Mouse (Mus musculus): ENCODE results near the gene Rps6ka5.

GRCm38 (mm10) chr12:100757427-100757826 lies 30.6 kb upstream of the Rps6ka5 start:
- TF ChIP-seq MAZ (IDR thresholded peaks at IDR 0.05; ENCODE audit: low read depth, low read length), result no peak
- no peak for TF ChIP-seq CTCF (IDR thresholded peaks at IDR 0.05 in 2 of 3, conservative IDR thresholded peaks at IDR 0.05 in 1 of 3; ENCODE audit: control insufficient read depth in 1 of 3, insufficient read depth in 1 of 3, low read depth in 2 of 3, low read length in 3 of 3, poor library complexity in 1 of 3, severe bottlenecking in 1 of 3)
- TF ChIP-seq TAL1 (IDR thresholded peaks at IDR 0.05; ENCODE audit: low read length), result no peak
- no peak for TF ChIP-seq POLR2A (IDR thresholded peaks at IDR 0.05; ENCODE audit: control insufficient read depth in 1 of 2, insufficient read depth in 1 of 2, low read depth in 1 of 2, low read length in 2 of 2, poor library complexity in 1 of 2)
- TF ChIP-seq USF1 (IDR thresholded peaks at IDR 0.05; ENCODE audit: low read depth, low read length), result no peak

All from MEL (cell line).